Mouse (Mus musculus) heart, adult 18-20 months (tissue): ENCODE results near the gene Krtap6-2. TPM values are rescaled to one million over a fixed set of nuclear protein-coding genes. Genes with fewer than 3 reads are reported as not detected.

Experiments used
- DNase-seq, 2 experiments: peaks; one replicate each; pipeline ENCODE4 v3.0.0; 2021 to 2022; ENCODE audit warnings: mixed read lengths in 1 of 2
- long read RNA-seq, 2 experiments: library from polyadenylated mRNA; stranded (forward); transcript quantifications; one replicate each; pipeline ENCODE4 v2.0.0; 2021
- total RNA-seq, 2 experiments: library from RNA; stranded (reverse); gene quantifications; 2 replicates each; pipeline ENCODE4 v1.2.3; 2021

Gene Krtap6-2
- total RNA-seq = not detected
- long read RNA-seq, experiment 1 = 0 reads
- long read RNA-seq, experiment 2 = 0 reads

DNA sequence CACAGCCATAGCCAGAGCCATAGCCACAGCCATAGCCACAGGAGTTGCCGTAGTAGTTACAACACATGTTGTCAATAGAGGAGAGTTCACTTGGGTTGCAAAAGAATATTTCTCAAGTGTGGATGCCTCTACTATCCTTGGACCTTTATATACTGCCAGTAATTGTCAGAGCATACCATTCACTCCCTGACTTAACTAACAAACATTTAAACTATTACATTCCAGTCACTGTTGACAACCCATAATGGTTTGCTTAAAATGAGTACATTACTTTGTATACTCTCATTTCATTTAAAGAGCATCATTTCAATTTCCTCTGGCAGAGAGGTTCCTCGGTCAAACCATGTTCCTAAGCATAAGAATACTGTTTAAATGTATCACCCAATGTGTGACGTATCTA lies at the start of gene Krtap6-2:
Gene Krtap6-2 (minus strand): TSS at position 101 of the 400 bp plus-strand sequence.
- no peak for DNase-seq

- DNase-seq = no peak
Observed at GRCm38 (mm10) chr16:89461189-89461588, 41.3 kb upstream of the Krtap6-2 start.

GRCm38 (mm10) chr16:89429586-89429985 lies 9.7 kb upstream of the Krtap6-2 start:
- no peak for DNase-seq

GRCm38 (mm10) chr16:89425310-89425709 lies 5.4 kb upstream of the Krtap6-2 start:
- peak; percentile 3 to 7 for DNase-seq

DNA sequence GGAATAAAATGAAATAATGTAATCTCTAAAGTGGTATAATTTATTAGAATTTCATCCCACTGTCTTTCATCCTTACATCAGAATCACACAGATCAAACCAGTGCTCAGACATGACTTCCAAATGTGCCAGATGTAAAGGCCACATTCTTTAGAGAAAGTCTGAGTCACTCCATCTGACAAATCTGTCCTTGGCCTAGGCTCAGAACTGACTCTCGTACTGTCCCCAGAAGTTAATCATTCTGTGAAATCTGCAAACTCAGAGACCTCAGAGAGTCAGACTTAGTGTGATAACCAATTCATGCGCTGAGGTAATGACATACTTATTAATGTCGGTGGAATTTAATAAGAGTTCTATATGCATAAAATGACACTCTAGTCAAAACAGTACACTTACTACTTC lies 3.6 kb downstream of the Krtap6-2 start:
- no peak for DNase-seq

GRCm38 (mm10) chr16:89410345-89411068 lies 9.4 kb downstream of the Krtap6-2 start:
- no peak for DNase-seq

GRCm38 (mm10) chr16:89403768-89404167 lies 16.1 kb downstream of the Krtap6-2 start, which contains the start of gene Krtap21-1:
Gene Krtap21-1, minus strand, starts transcription at chr16:89403868.
- no peak for DNase-seq

GRCm38 (mm10) chr16:89372734-89373461 lies 47.0 kb downstream of the Krtap6-2 start:
- DNase-seq = no peak

Other genes with a start within 250 kb of the Krtap6-2 start
- not detected for gene 1110057P08Rik, start 245.4 kb downstream of the Krtap6-2 start, total RNA-seq
- not detected for gene Krtap20-2, start 214.2 kb downstream of the Krtap6-2 start, total RNA-seq
- gene Krtap21-1, start 16.2 kb downstream of the Krtap6-2 start, total RNA-seq = not detected
- gene Krtap8-1, start 67.8 kb upstream of the Krtap6-2 start, total RNA-seq = not detected
- gene Krtap7-1, start 88.2 kb upstream of the Krtap6-2 start, total RNA-seq = not detected
- not detected for gene Krtap11-1, start 151.1 kb upstream of the Krtap6-2 start, total RNA-seq